Mouse (Mus musculus) thymus, postnatal 14 days (tissue): ENCODE measurements at regions not wholly inside any gene's neighbourhood (a gene's known extent, or its start where the extent isn't known, plus 50 kb on each side); places are given as distances from the start of the nearest gene placed in this dataset.
A peak's percentile ranks its signal among the peaks of the same experiment; 100 is the strongest.

Experiments used
- DNase-seq: peaks from one replicate; pipeline ENCODE4 v3.0.0; 2021

DNA sequence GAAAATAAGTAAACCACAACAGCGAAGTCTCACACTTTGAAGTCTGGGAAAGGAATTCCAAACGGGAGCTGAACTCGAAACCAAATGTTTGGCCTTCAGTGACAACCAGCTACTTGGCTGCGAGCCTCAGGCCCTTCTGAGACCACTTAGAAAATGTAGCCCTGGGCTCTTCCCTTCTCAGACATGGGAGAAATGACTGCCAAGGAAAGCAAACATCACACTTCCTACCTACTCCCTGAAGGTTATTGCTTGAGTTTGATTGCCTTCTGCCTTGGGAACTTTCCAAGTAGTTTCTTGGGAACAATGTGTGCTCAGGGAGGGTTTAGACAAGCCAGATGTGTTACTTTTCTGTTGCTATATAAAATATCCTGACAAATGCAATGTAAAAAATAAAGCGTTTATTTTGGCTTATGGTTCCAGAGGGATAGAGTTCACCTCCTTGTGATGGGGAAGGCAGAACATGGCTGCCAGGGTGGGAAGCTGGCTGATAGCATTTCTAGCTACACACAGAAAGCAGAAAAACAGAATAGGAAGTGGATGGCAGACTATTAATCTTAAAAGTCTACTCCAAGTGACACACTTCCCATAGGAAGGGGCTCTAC lies 194.8 kb upstream of the Rack1 start:
- no peak for DNase-seq

DNA sequence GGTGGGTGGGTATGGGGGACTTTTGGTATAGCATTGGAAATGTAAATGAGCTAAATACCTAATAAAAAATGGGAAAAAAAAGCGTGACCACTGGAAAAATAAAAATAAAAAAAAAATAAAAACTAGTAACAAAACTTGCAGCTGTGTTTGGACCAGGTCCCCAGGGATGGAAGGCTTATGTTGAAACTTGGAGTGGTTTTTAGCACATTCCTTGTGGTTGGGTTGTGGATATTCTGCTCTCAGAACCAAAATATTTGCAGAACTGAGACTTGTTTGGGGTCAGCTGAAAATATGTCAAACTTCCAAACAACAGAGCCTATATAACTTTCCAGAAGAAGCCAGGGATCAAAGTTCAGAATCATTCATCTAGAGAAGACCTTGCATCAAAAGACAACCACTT lies 199.0 kb upstream of the Rack1 start:
- no peak for DNase-seq

DNA sequence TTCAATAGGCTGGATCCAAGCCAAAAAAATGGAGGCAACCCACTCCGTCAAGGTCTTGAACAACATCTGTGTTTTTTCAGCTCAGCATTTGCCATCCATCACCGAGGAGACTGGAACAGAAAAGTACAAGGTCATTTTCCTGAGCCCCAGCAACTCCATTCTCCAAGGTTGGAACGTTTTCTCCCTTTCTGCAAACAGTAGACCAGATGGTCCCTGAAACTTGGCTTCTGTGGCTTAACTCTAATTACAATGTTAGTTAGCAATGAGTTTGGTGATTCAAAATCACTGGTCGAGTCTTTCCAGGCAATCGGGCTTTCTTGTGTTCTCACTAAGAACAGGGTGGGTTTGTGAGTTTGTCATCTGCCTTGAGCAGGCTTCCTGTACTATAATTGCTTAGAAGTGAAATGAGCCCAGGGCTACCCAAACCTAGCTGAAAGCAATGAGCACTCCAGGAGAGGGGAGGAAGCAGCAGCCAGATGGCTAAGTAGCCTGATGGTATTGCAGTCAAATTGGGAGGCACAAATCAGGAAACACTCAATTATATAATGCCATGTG lies 200.5 kb upstream of the Rack1 start:
- no peak for DNase-seq

DNA sequence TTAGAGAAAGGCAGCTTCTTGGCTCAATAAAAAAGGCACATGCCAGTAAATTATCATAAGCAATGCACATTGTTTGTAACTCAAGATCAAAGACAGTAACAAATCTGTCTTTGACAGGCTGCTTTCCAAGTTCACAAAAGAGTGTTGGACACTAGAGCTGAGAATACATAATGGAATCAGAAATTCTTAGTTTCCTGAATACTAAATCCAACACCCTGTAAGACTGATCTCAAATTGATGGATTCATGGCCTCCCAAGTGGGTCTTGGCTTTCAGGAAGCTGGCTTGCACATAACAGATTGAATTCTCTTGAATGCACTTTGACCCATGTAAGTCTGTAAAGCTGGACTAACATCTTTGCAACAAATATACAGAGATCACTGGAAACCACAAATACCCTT lies 201.1 kb upstream of the Rack1 start:
- DNase-seq: no peak

DNA sequence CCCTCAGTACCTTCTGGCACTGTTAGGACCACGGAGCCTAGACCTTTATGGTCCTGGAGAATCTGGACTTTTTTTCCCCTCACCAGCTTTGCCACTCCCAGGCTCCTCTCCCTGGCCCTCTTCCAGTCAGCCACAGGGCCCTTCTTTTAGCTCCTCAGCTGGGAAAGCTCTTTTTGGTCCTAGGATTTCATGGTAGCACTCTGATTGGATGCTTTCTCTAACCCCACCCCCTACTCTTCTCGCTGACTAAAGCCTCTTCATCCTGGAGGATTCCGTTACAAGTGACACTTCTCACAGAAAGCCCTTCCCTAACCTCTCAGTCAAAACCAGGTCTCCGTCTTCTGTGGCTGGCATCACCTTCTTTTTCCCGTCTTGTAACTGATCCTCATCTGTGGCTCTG lies 205.7 kb upstream of the Rack1 start:
- no peak for DNase-seq

DNA sequence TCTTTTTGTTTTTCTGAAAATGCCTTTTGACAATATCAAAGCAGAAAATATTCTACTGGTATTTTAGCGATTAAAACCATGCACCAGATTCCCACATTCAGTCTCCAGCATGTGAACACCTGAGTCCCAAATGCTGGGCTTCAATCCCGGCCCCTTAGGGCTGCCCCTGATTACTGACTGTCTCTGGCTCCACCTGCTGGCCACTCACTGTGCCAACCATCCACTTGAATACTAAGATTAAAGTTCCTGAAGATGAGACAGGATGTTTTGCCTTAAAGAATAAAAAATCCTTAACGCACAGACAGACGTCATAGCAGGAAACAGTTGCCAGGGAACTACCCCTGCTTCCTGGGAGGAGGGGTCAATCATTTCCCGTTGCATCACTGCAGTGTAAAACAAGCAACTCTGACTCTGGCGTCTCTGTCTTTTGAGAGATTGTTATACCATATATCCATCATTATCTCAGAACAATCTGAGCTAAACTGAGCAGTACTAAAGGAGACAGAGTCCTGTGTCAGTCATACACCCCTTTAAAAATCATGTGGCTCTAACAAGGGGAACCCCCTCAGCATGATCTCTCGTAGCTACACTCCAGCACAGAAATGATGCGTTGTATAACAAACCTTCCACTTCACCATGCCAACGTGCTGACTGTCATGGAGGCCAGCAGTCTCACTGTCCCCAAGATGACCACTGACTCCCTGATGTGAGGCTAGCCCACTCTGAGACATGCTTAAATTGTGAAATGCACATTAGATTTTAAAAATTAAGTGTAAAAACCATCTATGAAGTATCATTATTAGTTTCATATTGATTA lies 211.1 kb upstream of the Rack1 start:
- peak; percentile 11 for DNase-seq

DNA sequence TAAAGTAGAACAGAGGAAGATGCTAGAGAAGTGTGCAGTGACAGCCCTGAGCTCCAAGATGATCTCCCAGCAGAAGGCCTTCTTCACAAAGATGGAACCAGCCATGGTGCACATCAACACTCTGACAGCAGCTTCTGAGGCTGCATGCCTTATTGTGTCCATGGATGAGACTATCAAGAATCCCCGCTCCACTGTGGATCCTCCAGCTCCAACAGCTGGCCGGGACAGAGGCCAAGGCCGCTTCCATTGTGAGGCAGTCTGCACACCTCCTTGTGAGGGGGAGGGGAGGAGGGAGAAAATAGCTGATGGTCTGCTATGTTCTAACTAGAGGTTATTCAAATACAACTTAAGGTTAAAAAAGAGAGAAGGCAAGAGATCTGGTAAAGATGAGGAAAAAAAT lies 231.4 kb upstream of the Rack1 start:
- DNase-seq: no peak

DNA sequence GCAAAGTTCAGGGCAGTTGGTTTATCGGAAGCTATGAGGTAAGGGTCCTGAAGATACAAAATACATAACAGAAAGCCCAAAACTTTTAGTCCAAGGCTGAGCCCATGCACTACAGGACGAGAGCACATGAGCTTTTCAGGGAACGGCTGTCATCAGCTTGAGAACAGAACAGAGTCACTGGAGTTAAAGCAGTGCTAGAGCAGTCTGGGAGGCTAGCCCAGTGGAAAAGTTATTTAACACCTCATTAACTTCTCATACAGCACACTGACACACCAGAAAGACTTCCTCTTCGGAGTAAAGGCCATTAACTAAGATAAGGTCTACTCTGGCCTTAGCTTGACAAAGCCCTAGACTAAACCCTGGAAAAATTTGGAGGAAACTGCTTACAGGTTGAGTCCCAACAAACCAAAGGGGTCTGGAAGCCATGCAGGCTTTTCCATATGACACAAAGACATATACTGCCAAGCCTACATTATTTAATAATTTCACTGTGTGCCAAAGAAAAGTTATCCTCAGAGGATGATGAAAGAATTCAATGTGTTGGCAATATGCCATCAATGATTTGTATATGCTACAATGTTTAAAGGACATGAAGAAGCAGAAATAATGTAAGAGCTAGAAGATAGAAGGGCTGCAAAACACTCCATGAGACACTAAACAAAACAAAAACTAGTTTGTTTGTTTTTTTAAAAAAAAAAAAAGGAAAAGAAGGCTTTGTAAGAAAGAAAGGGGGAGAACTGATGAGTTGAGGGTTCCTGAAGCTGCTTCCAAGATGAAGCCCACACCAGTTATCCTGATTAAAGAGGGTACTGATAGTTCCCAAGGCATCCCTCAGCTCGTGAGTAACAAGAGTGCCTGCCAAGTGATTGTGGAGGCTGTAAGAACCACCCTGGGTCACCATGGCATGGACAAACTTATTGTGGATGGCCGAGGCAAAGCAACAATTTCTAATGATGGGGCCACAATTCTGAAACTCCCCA lies 232.3 kb upstream of the Rack1 start:
- DNase-seq: no peak

DNA sequence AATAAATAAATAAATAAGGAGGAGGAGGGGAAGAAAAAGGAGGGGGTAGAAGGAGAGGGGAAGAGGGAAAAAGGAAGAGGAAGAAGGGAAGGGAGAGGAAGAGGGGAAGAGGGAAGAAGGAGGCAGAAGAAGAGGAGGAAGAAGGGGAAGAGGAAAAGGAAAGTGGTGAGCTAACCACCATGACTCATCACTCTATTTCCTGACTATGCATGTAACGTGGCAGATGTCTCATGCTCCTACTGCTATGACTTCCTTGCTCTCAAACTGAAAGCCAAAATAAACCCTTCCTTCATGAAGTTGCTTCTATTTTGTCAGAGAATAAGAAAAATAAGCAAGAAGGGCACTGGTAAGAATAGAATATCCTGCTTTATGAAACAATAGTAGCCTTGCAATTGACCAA lies 242.1 kb upstream of the Rack1 start:
- DNase-seq: no peak

DNA sequence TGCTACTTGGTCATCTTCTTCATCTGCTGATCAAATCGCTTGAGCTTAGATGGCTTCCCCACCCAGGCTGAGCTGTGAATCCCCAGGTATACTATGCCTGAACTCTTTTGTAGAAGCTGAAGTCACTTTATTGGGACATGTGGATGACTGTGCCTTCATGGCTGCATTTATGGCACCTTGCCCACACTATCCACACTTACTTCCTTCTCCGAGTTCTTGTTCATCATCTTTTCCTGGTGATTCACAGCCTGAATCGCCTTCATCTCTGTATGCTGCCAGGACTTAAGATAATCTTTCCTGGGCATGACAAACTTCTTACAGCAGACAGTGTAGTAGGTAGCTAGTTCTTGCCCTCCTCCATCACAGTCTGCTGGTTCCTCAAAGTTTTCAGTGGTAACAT lies 248.1 kb upstream of the Rack1 start:
- DNase-seq: no peak

DNA sequence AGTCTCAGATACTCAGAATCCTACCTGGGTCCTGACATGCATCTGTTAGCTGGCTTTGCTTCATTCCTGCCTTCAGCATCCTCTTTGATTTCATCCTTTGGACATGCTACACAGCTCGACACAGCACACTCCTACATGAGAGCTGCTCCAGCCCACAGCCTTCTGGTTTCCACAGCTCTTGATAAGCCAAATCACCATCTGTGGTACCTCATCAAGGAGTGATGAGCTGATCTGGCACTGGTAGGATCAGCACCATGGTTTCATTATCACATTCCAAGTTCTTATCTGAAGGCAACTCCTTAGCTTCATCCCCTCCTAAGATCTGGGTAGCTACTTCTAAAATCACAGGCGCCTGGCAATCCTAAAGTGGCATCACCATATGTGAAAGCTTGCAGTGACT lies 248.9 kb upstream of the Rack1 start:
- DNase-seq: no peak

DNA sequence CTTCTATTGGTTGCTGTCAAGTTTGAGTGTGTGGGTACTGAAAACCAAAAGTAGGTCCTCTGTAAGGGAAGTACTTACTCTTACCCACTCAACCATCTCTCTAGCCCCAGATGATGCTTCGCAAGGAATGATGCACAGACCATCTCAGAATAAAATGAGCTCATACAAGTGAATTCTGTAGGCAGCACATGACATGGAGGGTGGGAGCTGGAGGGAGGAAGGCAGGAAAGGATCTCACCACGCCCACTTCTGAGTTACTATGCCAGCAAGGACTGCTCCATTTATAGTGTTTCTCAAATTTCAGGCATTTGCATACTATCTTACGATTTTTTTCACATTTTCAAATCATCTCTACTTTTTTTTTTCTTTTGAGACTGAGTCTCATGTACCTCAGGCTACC lies 273.8 kb upstream of the Rack1 start:
- no peak for DNase-seq

DNA sequence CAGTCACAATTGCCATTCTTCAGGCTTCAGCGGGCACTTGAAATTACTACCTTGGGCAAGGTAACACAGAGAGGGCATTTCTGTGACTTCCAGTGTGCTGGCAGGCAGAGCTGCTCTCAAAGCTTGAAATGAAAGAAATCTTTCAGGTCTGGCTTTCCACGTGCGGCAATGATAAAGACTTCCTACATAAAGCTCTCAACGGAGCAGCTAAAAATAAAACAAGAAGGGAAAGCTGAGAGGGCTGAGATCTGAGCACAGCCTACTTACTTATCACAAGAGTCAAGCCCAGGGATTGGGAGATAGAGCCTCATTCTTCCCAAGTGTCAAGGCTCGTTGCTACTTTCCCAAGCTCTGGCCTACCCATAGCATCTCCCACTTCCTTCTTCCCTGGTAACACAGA lies 274.6 kb upstream of the Rack1 start:
- DNase-seq: no peak

DNA sequence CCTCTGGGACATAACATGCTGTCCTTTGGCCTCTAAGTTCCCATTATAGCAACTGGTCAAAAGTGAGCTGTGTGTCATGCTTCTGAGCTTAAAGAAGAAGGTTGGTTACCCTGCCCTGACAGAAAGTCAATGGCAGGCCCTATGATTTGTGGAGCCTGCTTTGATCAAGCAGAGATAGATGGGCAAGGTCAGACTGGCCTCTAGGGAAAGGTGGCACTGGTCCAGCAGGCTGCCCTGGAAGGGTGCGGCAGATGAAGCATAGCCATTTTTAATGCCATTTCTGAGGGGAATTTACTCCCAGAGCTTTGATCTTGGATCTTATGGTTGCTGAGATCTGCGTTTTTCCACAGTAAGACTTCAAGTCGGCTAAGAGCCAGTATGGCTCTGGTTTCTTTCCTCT lies 293.2 kb upstream of the Rack1 start:
- no peak for DNase-seq

DNA sequence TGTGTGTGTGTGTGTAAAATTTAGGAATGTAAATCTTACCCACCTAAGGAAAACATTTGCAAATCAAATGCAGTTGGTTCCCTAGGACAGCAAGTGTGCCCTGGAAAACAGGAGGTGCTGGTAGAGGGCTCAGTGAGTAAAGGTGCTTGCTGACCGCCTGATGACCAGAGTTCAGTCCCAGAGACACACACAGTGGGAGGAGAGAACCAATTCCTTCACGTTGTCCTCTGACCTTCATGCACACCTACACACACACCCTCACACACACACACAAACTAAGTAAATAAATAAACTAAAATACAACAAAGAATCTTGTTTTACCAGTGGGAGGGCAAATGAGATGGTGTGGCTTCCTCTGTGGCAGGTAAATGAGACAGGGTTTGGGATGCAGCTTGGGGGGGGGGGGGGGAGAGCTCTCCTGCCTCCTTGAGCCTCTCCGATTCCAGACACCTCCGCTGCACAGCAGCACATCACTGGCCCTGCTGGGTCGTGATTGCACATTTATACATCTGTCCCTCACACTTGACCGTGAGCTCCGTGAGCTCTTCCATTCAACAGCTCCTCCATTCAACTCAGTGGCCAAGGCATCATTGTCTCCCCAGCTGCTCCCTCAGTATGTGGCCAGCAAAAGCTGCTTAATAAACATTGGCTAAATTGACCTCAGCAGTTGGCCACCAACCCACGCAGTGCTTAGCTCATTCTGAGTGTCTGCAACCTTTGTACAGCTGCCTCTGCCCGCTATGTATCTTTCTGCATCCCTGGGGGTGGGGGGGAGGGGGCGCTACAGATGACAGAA lies 297.9 kb upstream of the Rack1 start:
- no peak for DNase-seq

DNA sequence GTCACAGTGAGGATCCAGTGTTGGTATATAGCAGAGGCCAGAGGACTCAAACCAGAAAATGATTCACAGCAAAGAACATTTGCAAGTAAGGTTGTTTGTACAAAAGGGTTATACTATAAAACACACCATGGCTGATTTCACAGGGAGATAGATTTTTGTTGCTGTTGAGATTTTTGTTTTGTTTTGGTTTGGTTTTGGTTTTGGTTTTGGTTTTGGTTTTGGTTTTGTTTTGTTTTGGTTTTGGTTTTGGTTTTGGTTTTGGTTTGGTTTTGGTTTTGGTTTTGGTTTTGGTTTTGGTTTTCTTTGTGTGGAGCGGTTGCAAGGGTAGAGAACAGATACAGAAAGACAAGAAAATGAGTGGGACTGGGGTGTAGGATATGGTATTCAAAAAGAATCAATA lies 301.1 kb upstream of the Rack1 start:
- DNase-seq: no peak

DNA sequence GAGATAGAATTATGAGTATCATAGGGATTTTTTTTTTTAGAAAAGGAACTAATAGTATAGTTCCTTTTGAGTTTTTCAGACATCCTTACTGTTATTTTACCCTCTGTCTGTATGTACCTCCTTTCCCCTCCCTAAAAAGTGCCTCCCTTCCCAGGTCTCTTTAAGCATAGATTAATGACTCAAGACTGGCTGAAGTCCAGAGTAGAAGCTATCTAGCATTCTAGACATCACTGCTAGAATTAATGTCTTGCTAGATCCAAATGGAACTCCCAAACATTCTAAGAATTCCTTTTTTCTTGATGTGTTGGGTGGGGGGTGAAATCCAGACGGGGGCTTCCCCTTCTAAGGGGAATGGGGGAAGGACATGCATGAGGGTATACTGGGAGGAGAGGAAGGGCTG lies 311.8 kb upstream of the Rack1 start:
- DNase-seq: no peak

DNA sequence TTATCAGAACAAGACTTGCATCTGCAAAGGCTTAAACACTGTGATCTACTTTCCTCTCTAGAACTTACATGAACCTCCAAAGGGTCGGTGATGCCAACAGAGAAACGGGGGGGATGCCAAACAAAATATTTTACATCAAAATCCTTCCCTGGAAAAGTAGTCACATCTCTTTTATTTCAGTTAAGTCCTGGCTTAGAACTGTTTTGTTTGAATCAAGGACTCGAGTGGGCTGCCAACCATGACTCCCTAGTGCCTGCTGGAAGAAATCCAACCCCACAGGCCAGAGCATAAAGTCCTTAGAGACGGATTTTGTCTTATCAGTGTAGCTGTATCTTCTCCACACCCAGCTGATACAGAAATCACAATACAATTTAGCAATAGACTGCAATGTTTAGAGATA lies 336.1 kb upstream of the Rack1 start:
- no peak for DNase-seq

DNA sequence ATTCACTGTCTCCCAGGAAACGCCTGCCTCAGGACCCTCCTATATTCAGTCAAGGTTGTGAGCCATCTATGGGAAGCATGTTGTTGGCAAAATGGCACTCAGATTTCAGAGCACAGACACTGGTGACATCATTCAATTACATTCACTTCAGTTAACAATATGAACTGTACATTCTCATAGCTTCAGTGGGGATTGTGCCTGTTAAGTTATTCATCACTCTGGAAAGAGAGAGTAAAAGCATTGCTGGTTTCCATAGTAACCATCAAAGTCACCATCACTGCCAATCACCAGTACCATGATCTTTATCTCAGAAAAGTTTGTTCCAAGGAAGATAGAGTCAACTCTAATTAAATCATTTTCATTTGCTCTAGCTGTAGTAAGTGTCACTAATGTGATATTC lies 350.2 kb upstream of the Rack1 start:
- DNase-seq: no peak

DNA sequence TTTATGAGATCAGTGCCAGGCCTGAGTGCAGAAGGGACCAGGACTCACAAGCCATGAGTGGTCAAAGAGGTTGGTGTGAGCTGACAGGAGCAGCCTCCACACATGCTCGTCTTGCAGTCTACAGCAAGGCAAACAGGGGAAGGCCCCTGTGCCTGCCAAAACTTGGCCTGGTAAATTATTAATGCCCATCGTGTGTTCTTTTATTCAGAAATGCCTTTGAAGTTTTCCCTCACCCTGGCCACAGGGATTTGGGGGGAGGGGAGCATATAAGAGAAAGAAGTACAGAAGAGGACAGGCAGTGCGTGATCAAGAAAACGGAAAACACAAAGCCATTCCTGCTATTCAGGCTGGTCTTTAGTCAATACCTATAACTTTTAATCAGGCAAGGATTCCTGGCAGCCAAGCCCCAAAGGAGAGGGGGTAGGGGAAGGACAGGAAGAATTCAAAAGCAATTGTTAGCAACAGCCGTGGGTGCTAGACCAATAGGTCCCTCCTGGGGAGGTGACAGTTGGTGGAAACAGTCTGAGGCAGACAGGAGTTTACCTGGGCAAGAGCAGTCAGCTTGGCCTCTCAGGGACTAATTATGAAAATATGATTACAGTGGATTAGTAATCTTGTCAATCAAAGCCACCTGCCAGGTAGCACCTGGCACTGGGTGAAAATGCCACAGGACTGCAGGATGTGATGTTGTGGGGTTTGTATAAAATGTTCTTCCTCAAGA lies 357.4 kb upstream of the Rack1 start:
- no peak for DNase-seq

DNA sequence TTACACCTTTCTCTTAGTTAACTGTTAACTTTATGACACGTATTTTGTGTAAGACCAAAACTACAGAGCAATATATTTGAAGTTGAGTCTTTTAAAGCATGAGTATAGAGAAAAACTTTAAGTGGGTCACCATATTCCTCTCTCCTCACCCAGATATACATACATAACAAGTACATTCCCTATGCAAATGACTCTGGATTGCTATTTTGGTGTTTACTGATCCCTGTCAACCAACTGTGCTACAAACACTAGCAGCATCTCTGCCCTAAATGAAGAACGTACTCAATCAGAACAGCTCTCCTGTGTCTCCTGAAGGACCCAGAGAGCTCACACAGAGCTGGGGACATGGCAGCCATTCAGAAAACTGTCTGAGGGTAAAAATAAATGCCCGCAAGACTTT lies 363.4 kb upstream of the Rack1 start:
- no peak for DNase-seq

DNA sequence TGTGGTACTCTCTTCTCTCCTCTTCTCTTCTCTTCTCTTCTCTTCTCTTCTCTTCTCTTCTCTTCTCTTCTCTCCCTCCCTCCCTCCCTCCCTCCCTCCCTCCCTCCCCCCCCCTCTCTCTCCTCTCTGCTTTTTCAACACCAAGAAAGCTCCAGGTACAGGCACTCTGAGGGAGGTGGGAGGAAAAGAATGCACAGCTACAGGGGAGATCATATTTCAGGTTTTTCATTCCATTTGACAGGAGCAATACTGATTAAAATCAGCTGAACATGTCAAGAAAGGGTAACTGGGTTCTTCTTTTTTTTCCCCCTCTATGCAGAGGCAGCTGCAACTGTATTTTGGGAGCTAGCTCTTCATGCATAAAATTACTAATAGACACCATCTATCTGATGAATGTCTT lies 368.8 kb upstream of the Rack1 start:
- DNase-seq: no peak
